Mouse (Mus musculus) lung, embryonic 14.5 days (tissue): ENCODE data around the gene Creld1. TPM values are rescaled to one million over a fixed set of nuclear protein-coding genes. Genes with fewer than 3 reads are reported as not detected.

ENCODE experiments used
- ATAC-seq: fragments of 200-750 bp; cut with Nextera tagmentation; 2 replicates; pipeline ENCODE4 v1.8.0; 2017; ENCODE audit warnings: mild to moderate bottlenecking, moderate TSS enrichment, moderate library complexity; ENCODE audit not compliant: insufficient read depth
- DNase-seq: peaks from one replicate; pipeline ENCODE4 v3.0.0-alpha.2; 2015
- H3K27ac ChIP-seq: fragments of 300-500 bp; sonication (generic); 2 replicates; pipeline ENCODE4 v1.5.1; 2014; ENCODE audit warnings: low read depth, mild to moderate bottlenecking, moderate library complexity
- H3K27me3 ChIP-seq: fragments of 300-500 bp; sonication (generic); 2 replicates; pipeline ENCODE4 v1.6.1; 2014; ENCODE audit warnings: low read length, control low read depth; ENCODE audit not compliant: insufficient read depth
- H3K36me3 ChIP-seq: fragments of 300-500 bp; sonication (generic); 2 replicates; pipeline ENCODE4 v1.6.1; 2014; ENCODE audit warnings: control low read depth; ENCODE audit not compliant: insufficient read depth
- H3K4me1 ChIP-seq: fragments of 300-500 bp; sonication (generic); 2 replicates; pipeline ENCODE4 v1.6.1; 2014; ENCODE audit warnings: antibody characterized with exemption, control low read depth; ENCODE audit not compliant: insufficient read depth
- H3K4me2 ChIP-seq: fragments of 300-500 bp; sonication (generic); 2 replicates; pipeline ENCODE4 v1.6.1; 2014; ENCODE audit warnings: mild to moderate bottlenecking
- H3K4me3 ChIP-seq: fragments of 300-500 bp; sonication (generic); 2 replicates; pipeline ENCODE4 v1.5.1; 2014; ENCODE audit warnings: low read depth, low read length
- H3K9ac ChIP-seq: fragments of 300-500 bp; sonication (generic); 2 replicates; pipeline ENCODE4 v1.6.1; 2014
- H3K9me3 ChIP-seq: fragments of 300-500 bp; sonication (generic); 2 replicates; pipeline ENCODE4 v1.6.1; 2016; ENCODE audit warnings: low read depth, low read length, control low read depth
- CTCF ChIP-seq: IDR thresholded peaks from 2 replicates; pipeline ENCODE4 v1.5.1; 2016; ENCODE audit warnings: antibody characterized with exemption, low read depth
- whole genome bisulfite sequencing: fragments of 180-500 bp; shearing (Covaris S2); extraction: QIAGEN DNeasy Blood & Tissue Kit; methylation state at CpG from one replicate; pipeline ENCODE4 v1.1.7; 2014; 5-methylcytosine and 5-hydroxymethylcytosine counted together
- polyA plus RNA-seq: library from polyadenylated mRNA; unstranded; fragments of >200 nt; fragmentation: Nextera tagmentation; extraction: Ambion mirVana; gene quantifications from 2 replicates; pipeline ENCODE4 v1.2.1, GENCODE M21; 2014

The Creld1 gene
- polyA plus RNA-seq, 1 experiment from 2014 or later: 20.7 TPM

DNA sequence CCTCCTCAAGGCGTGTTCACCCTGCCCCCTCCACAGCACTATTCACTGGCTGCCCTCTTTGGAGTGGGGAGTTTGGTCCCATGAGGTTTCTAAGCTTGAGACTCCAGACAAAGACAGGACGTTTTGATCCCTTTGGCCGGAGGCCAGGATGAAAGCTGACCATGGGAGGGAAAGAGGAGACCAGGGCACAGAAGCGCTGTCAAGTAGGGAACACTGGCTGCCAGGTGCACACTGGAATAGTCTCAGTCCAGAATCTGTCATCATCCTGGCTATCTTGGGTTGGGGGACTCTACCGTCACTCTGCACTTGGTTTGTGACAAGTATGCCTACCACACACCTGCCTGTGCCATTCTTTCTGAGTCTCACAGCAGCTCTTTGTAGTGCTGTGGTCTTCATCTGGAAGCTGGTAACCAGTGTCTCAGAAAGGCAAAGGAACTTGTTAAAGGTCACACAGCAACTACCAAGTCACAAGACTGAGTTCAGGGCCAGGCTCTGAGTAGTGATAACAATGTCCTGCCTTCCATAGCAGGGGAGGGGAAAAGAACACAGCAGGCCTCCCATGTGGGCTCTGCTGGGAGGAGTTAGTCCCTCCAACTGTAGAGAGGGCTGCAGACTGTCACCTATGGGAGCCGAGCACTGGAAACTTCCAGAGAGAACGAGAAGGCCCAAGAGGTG is 25.3 kb downstream of the Creld1 start:
- Histone ChIP-seq H3K27ac (no peak overlapping the region), H3K4me3 (no peak overlapping the region), H3K27me3 (no peaks in the 10 kb centered on the region), H3K4me1 (no peaks in the 10 kb centered on the region), H3K36me3 (0 out of 2 replicates have a peak, but pooled peaks cover under 1% of the 10 kb centered on the region), H3K9ac (no peak overlapping the region), H3K4me2 (no peak overlapping the region), H3K9me3 (no peaks in the 10 kb centered on the region)
- no peak for ATAC-seq
- WGBS: 54% methylated on average over 7 of the region's 7 CpGs
- DNase-seq: no peak
- TF ChIP-seq CTCF: no peak

DNA sequence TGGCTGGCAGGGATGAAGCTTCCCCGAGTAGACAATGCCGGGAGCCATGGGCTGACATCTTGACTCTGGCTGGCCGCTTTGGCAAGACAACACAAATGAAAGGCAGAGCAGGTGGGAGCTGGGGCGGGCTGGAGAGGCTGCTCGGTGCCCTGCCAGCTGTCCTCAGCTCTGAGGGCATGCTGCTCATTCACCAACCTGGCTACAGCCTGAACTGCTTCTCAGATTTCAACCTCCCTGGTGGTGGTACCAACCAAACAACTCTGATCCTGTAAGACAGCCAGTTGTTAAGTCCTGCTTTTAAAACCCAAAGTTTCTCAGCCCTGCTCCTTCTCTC is 25.8 kb downstream of the Creld1 start:
- Histone ChIP-seq H3K4me2 (no peak overlapping the region), H3K36me3 (peaks cover 6% of the 10 kb centered on the region), H3K27me3 (no peaks in the 10 kb centered on the region), H3K4me3 (no peak overlapping the region), H3K4me1 (no peaks in the 10 kb centered on the region), H3K9me3 (no peaks in the 10 kb centered on the region), H3K27ac (no peak overlapping the region), H3K9ac (no peak overlapping the region)
- TF ChIP-seq CTCF: no peak
- no peak for ATAC-seq
- 48% methylated on average over 5 of the region's 5 CpGs for WGBS
- no peak for DNase-seq

DNA sequence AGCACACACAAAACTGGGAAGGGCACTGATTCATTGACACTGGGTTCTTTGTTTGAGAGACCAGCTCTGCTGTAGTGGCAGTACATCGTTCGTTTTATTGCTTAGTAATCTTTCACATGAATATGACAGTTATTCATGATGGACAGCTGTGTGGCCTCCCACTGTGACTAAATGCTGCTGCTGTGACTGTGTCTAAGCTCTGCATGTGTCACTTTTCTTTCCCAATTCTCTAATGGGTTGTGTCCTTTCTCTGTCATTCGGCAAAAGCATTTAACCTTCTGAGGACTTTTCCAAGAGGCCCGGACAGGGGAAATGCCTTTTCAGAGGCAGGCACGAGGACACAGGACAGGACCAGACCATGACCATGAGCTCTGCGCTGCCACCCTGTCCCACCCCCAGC is 30.8 kb downstream of the Creld1 start:
- Histone ChIP-seq H3K4me2 (no peak overlapping the region), H3K36me3 (peaks cover 56% of the 10 kb centered on the region), H3K27me3 (no peaks in the 10 kb centered on the region), H3K9me3 (no peaks in the 10 kb centered on the region), H3K27ac (no peak overlapping the region), H3K9ac (no peak overlapping the region), H3K4me1 (no peaks in the 10 kb centered on the region), H3K4me3 (no peak overlapping the region)
- WGBS: 89% methylated on average over 6 of the region's 6 CpGs
- ATAC-seq (no peak), DNase-seq (no peak)
- TF ChIP-seq CTCF: no peak

GRCm38 (mm10) chr6:113514600-113514999 is 31.5 kb downstream of the Creld1 start:
- H3K4me2 ChIP-seq: no peak overlapping the region
- ATAC-seq (no peak), DNase-seq (no peak)
- 91% methylated on average over 3 of the region's 3 CpGs for WGBS
- no peak overlapping the region for H3K4me3 ChIP-seq
- H3K36me3 ChIP-seq: peaks cover 63% of the 10 kb centered on the region
- no peaks in the 10 kb centered on the region for H3K4me1 ChIP-seq
- H3K27ac ChIP-seq: no peak overlapping the region
- no peak for TF ChIP-seq CTCF
- H3K27me3 ChIP-seq: no peaks in the 10 kb centered on the region
- no peaks in the 10 kb centered on the region for H3K9me3 ChIP-seq
- no peak overlapping the region for H3K9ac ChIP-seq

DNA sequence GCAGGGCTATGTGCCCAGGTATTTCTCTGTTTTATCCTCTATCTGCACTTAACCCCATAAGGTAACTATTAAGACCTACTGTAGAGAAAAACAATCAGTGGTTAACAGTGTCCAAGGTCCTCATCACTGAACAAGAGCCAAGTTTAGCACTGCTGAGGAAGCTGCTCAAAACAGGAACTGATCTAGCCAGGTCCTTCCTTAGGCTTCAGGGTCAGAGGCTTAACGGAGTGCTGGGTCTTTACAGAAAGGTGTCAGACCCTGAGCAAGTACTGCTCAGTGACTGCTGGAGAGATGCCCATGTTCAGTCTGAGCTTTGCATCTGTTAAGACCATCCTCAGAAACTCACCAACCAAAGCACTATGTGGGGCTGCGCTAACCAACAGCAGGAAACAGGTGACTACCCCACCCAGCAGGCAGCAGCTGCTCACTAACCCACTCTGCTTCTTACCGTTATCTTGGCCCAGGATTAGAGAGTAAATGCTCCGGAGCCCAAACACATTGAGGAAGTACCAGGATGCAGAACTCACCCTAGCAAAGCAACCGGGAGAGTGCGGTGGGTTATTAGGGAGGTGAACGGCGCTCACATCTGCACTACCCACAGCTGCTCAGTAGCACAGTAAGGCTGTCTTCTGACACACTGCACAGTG is 34.5 kb downstream of the Creld1 start:
- no peak for DNase-seq
- Histone ChIP-seq H3K4me2 (no peak overlapping the region), H3K27ac (no peak overlapping the region), H3K4me1 (no peaks in the 10 kb centered on the region), H3K36me3 (peaks cover 92% of the 10 kb centered on the region), H3K9ac (no peak overlapping the region), H3K4me3 (no peak overlapping the region), H3K27me3 (no peaks in the 10 kb centered on the region), H3K9me3 (no peaks in the 10 kb centered on the region)
- WGBS: 89% methylated on average over 8 of the region's 8 CpGs
- no peak for ATAC-seq
- no peak for TF ChIP-seq CTCF

DNA sequence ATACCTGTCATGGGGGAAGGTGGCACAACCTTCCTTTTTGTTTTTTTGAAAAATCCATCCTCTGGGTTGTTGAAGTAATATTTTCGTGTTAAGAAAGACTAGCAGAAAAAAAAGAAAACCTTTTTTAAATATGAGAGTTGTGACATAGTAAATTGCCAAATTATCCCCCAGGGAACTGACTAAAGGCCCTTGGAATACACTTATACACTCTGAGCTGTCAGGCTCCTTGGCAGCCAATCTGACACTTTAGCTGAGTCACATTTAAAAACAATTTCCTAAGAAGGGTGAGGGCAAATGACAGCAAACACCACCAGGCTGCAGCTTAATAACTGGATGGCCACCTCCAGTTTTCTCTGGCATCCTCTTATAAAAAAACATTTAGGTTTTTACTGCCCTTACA is 39.2 kb downstream of the Creld1 start:
- no peak overlapping the region for H3K4me2 ChIP-seq
- ATAC-seq (no peak), DNase-seq (no peak)
- H3K27ac ChIP-seq: no peak overlapping the region
- H3K9me3 ChIP-seq: no peaks in the 10 kb centered on the region
- peaks cover 53% of the 10 kb centered on the region for H3K36me3 ChIP-seq
- no peak overlapping the region for H3K4me3 ChIP-seq
- H3K27me3 ChIP-seq: no peaks in the 10 kb centered on the region
- no peak overlapping the region for H3K9ac ChIP-seq
- TF ChIP-seq CTCF: no peak
- WGBS: 69% methylated on average over 1 of the region's 1 CpGs
- no peaks in the 10 kb centered on the region for H3K4me1 ChIP-seq

DNA sequence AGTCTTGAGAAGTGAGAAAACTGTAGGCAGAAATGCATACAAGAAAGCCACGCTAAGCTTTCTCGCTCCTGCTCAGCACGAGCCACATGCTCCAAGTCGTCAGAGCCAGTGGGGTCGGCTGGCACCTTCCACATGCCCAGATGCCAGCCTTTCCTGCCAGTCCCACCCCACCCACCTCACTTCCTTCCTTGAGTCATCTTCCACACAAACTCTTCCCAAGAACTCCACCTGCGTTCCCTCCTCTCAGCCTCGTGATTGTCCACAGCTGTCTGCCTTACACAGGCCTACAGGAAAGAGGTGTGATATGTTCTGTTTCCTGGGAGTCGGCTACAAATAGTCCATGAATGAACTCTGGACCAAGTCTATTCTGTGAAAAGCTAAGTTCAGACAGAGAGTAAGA is 40.3 kb downstream of the Creld1 start:
- Histone ChIP-seq H3K4me3 (no peak overlapping the region), H3K27me3 (no peaks in the 10 kb centered on the region), H3K9ac (no peak overlapping the region), H3K4me2 (no peak overlapping the region), H3K4me1 (no peaks in the 10 kb centered on the region), H3K27ac (no peak overlapping the region), H3K9me3 (no peaks in the 10 kb centered on the region), H3K36me3 (peaks cover 42% of the 10 kb centered on the region)
- ATAC-seq: no peak
- 83% methylated on average over 8 of the region's 8 CpGs for WGBS
- no peak for TF ChIP-seq CTCF
- DNase-seq: no peak
